Mouse (Mus musculus) embryonic facial prominence, embryonic 11.5 days (tissue): ENCODE data around the gene Gatd1. TPM values are rescaled to one million over a fixed set of nuclear protein-coding genes. Genes with fewer than 3 reads are reported as not detected.
A peak's percentile ranks its signal among the peaks of the same experiment; 100 is the strongest.

ENCODE experiments used
- ATAC-seq: fragments of 200-750 bp; cut with Nextera tagmentation; replicated peaks from 2 replicates; pipeline ENCODE4 v1.8.0; 2017; ENCODE audit warnings: low read depth; ENCODE audit not compliant: insufficient number of reproducible peaks, low FRiP score, low TSS enrichment
- DNase-seq: peaks from one replicate; pipeline ENCODE4 v3.0.0-alpha.2; 2015; ENCODE audit warnings: low spot score
- H3K27ac ChIP-seq: fragments of 300-500 bp; sonication (generic); replicated peaks from 2 replicates; pipeline ENCODE4 v1.5.1; 2014; ENCODE audit warnings: mild to moderate bottlenecking, low read depth, low read length, control low read depth
- H3K27me3 ChIP-seq: fragments of 300-500 bp; sonication (generic); 2 replicates; pipeline ENCODE4 v1.6.1; 2014; ENCODE audit warnings: mild to moderate bottlenecking, low read length, moderate library complexity, mixed read lengths; ENCODE audit not compliant: control insufficient read depth, insufficient read depth
- H3K36me3 ChIP-seq: fragments of 300-500 bp; sonication (generic); replicated peaks from 2 replicates; pipeline ENCODE4 v1.6.1; 2014; ENCODE audit warnings: low read depth, mild to moderate bottlenecking, low read length, moderate library complexity, mixed read lengths; ENCODE audit not compliant: control insufficient read depth, insufficient read depth
- H3K4me1 ChIP-seq: fragments of 300-500 bp; sonication (generic); 2 replicates; pipeline ENCODE4 v1.6.1; 2014; ENCODE audit warnings: low read length, mixed read lengths; ENCODE audit not compliant: control insufficient read depth, insufficient read depth
- H3K4me2 ChIP-seq: fragments of 300-500 bp; sonication (generic); 2 replicates; pipeline ENCODE4 v1.6.1; 2014; ENCODE audit warnings: low read depth, mild to moderate bottlenecking, control low read depth, low read length, moderate library complexity
- H3K4me3 ChIP-seq: fragments of 300-500 bp; sonication (generic); 2 replicates; pipeline ENCODE4 v1.5.1; 2014; ENCODE audit warnings: low read depth, low read length, control low read depth
- H3K9ac ChIP-seq: fragments of 300-500 bp; sonication (generic); replicated peaks from 2 replicates; pipeline ENCODE4 v1.6.1; 2014; ENCODE audit warnings: mild to moderate bottlenecking, control low read depth, low read length
- H3K9me3 ChIP-seq: fragments of 300-500 bp; sonication (generic); replicated peaks from 2 replicates; pipeline ENCODE4 v1.6.1; 2016; ENCODE audit warnings: mild to moderate bottlenecking, low read length, inconsistent platforms, mixed read lengths; ENCODE audit not compliant: control insufficient read depth
- WGBS: fragments of 180-500 bp; shearing (Covaris S2); extraction: QIAGEN DNeasy Blood & Tissue Kit; methylation state at CpG from one replicate; pipeline ENCODE4 v1.1.7; 2014; 5-methylcytosine and 5-hydroxymethylcytosine counted together
- polyA plus RNA-seq: library from polyadenylated mRNA; unstranded; fragments of >200 nt; fragmentation: Nextera tagmentation; extraction: Ambion mirVana; gene quantifications from 2 replicates; pipeline ENCODE4 v1.2.1, GENCODE M21; 2014

Gene Gatd1
- polyA plus RNA-seq, 1 experiment from 2014 or later = 44.6 TPM

GRCm38 (mm10) chr7:141429310-141429709 is 15.4 kb upstream of the Gatd1 start, which contains the start of gene Cend1:
Gene Cend1, minus strand, starts transcription at chr7:141429491.
- peaks cover 2% of the 10 kb centered on the region; the same call in 1 of the 2 replicates for H3K36me3 ChIP-seq
- 2% methylated on average over 19 of the region's 19 CpGs for WGBS
- H3K27ac ChIP-seq = no peak within 1 kb of the TSS
- DNase-seq = peak; percentile 85
- no peaks in the 10 kb centered on the region for H3K27me3 ChIP-seq
- peak within 1 kb of the TSS; percentile 66 for H3K4me2 ChIP-seq
- no peaks in the 10 kb centered on the region for H3K9me3 ChIP-seq
- H3K9ac ChIP-seq = peak within 1 kb of the TSS; percentile 46
- H3K4me3 ChIP-seq = peak within 1 kb of the TSS; percentile 32
- H3K4me1 ChIP-seq = 0 out of 2 replicates have a peak, but pooled peaks cover 5% of the 10 kb centered on the region
- ATAC-seq = peak; percentile 82

- ATAC-seq (no peak), DNase-seq (no peak)
- H3K4me2 ChIP-seq = peak overlapping the region; percentile 66; the same call in 1 of the 2 replicates
- no peaks in the 10 kb centered on the region for H3K9me3 ChIP-seq
- peaks cover 2% of the 10 kb centered on the region; the same call in 1 of the 2 replicates for H3K36me3 ChIP-seq
- peak overlapping the region; percentile 32; the same call in 1 of the 2 replicates for H3K4me3 ChIP-seq
- H3K27ac ChIP-seq = no peak overlapping the region
- no peak overlapping the region for H3K9ac ChIP-seq
- no peaks in the 10 kb centered on the region for H3K27me3 ChIP-seq
- 54% methylated on average over 5 of the region's 5 CpGs for WGBS
- 0 out of 2 replicates have a peak, but pooled peaks cover 5% of the 10 kb centered on the region for H3K4me1 ChIP-seq
Observed at GRCm38 (mm10) chr7:141428701-141429100, 14.8 kb upstream of the Gatd1 start.

GRCm38 (mm10) chr7:141426948-141427730 is 13.2 kb upstream of the Gatd1 start:
- Histone ChIP-seq H3K4me1 (0 out of 2 replicates have a peak, but pooled peaks cover 5% of the 10 kb centered on the region), H3K36me3 (peaks cover 2% of the 10 kb centered on the region; the same call in 1 of the 2 replicates), H3K9me3 (no peaks in the 10 kb centered on the region), H3K4me3 (no peak overlapping the region), H3K4me2 (no peak overlapping the region), H3K27me3 (no peaks in the 10 kb centered on the region), H3K9ac (no peak overlapping the region), H3K27ac (no peak overlapping the region)
- WGBS = 85% methylated on average over 12 of the region's 12 CpGs
- ATAC-seq (no peak), DNase-seq (no peak)

- no peaks in the 10 kb centered on the region for H3K36me3 ChIP-seq
- H3K27ac ChIP-seq = no peak overlapping the region
- H3K9ac ChIP-seq = no peak overlapping the region
- DNase-seq (no peak), ATAC-seq (no peak)
- H3K4me3 ChIP-seq = no peak overlapping the region
- no peaks in the 10 kb centered on the region for H3K27me3 ChIP-seq
- no peaks in the 10 kb centered on the region for H3K9me3 ChIP-seq
- no peak overlapping the region for H3K4me2 ChIP-seq
- no peaks in the 10 kb centered on the region for H3K4me1 ChIP-seq
- 66% methylated on average over 4 of the region's 4 CpGs for WGBS
Observed at GRCm38 (mm10) chr7:141423811-141424210, 9.9 kb upstream of the Gatd1 start.

- no peak overlapping the region for H3K27ac ChIP-seq
- H3K27me3 ChIP-seq = no peaks in the 10 kb centered on the region
- H3K9ac ChIP-seq = no peak overlapping the region
- H3K36me3 ChIP-seq = no peaks in the 10 kb centered on the region
- H3K9me3 ChIP-seq = no peaks in the 10 kb centered on the region
- WGBS = 84% methylated on average over 9 of the region's 9 CpGs
- no peak overlapping the region for H3K4me2 ChIP-seq
- DNase-seq (no peak), ATAC-seq (no peak)
- H3K4me3 ChIP-seq = no peak overlapping the region
- H3K4me1 ChIP-seq = no peaks in the 10 kb centered on the region
Observed at GRCm38 (mm10) chr7:141420030-141420702, 6.2 kb upstream of the Gatd1 start.

- no peaks in the 10 kb centered on the region for H3K27me3 ChIP-seq
- 83% methylated on average over 7 of the region's 7 CpGs for WGBS
- H3K9me3 ChIP-seq = no peaks in the 10 kb centered on the region
- no peaks in the 10 kb centered on the region for H3K4me1 ChIP-seq
- no peak overlapping the region for H3K4me3 ChIP-seq
- H3K36me3 ChIP-seq = no peaks in the 10 kb centered on the region
- ATAC-seq (no peak), DNase-seq (no peak)
- H3K27ac ChIP-seq = no peak overlapping the region
- H3K9ac ChIP-seq = no peak overlapping the region
- H3K4me2 ChIP-seq = no peak overlapping the region
Observed at GRCm38 (mm10) chr7:141418970-141419369, 5.0 kb upstream of the Gatd1 start.

GRCm38 (mm10) chr7:141417731-141418681 is 4.1 kb upstream of the Gatd1 start:
- no peak for ATAC-seq
- no peaks in the 10 kb centered on the region for H3K9me3 ChIP-seq
- H3K36me3 ChIP-seq = no peaks in the 10 kb centered on the region
- no peak overlapping the region for H3K9ac ChIP-seq
- no peak overlapping the region for H3K4me3 ChIP-seq
- no peak overlapping the region for H3K27ac ChIP-seq
- no peaks in the 10 kb centered on the region for H3K4me1 ChIP-seq
- WGBS = 69% methylated on average over 8 of the region's 8 CpGs
- no peaks in the 10 kb centered on the region for H3K27me3 ChIP-seq
- no peak for DNase-seq
- H3K4me2 ChIP-seq = no peak overlapping the region
